Mouse (Mus musculus) gastrocnemius, adult 2 months (tissue): ENCODE measurements around the gene Gm20388. TPM values are rescaled to one million over a fixed set of nuclear protein-coding genes. Genes with fewer than 3 reads are reported as not detected.

ENCODE experiments used
- DNase-seq: peaks from one replicate; pipeline ENCODE4 v3.0.0; 2022
- H3K27ac ChIP-seq: fragments of 200-600 bp; 2 replicates; pipeline ENCODE4 v1.8.1; 2022; ENCODE audit warnings: mild to moderate bottlenecking
- H3K4me3 ChIP-seq: fragments of 200-600 bp; 2 replicates; pipeline ENCODE4 v1.8.1; 2022; ENCODE audit warnings: mild to moderate bottlenecking, moderate library complexity
- CTCF ChIP-seq: fragments of 200-600 bp; IDR thresholded peaks from 2 replicates; pipeline ENCODE4 v1.8.1; 2022; ENCODE audit warnings: antibody characterized with exemption, mild to moderate bottlenecking, moderate library complexity
- intact Hi-C: fragments of 180-260 bp; cut with DNase I; formaldehyde crosslinking; loops from one replicate; pipeline ENCODE4 v1.15.1; 2025
- total RNA-seq, 2 experiments: library from RNA; stranded (reverse); gene quantifications; 2 replicates each; pipeline ENCODE4 v1.2.3; 2021

The Gm20388 gene
- total RNA-seq, 2 experiments from 2014 or later: 6.1 to 15.0 TPM

GRCm38 (mm10) chr8:122674999-122675398 is 2764.4 kb downstream of the Gm20388 start:
- peak overlapping the region; percentile 92 for H3K27ac ChIP-seq

GRCm38 (mm10) chr8:122675596-122676420 is 2765.2 kb downstream of the Gm20388 start:
- intact Hi-C loops: no loop called here
- no peak for DNase-seq
- H3K27ac ChIP-seq: peak overlapping the region; percentile 92
- TF ChIP-seq CTCF: no peak
- peak overlapping the region; percentile 94 for H3K4me3 ChIP-seq

More at GRCm38 (mm10) chr8:122674999-122675398, 2764.4 kb downstream of the Gm20388 start:
- peak overlapping the region; percentile 94 for H3K4me3 ChIP-seq
- intact Hi-C loops: no loop called here
- peak; percentile 38; the same call in 1 of the 2 replicates for TF ChIP-seq CTCF
- no peak for DNase-seq

DNA sequence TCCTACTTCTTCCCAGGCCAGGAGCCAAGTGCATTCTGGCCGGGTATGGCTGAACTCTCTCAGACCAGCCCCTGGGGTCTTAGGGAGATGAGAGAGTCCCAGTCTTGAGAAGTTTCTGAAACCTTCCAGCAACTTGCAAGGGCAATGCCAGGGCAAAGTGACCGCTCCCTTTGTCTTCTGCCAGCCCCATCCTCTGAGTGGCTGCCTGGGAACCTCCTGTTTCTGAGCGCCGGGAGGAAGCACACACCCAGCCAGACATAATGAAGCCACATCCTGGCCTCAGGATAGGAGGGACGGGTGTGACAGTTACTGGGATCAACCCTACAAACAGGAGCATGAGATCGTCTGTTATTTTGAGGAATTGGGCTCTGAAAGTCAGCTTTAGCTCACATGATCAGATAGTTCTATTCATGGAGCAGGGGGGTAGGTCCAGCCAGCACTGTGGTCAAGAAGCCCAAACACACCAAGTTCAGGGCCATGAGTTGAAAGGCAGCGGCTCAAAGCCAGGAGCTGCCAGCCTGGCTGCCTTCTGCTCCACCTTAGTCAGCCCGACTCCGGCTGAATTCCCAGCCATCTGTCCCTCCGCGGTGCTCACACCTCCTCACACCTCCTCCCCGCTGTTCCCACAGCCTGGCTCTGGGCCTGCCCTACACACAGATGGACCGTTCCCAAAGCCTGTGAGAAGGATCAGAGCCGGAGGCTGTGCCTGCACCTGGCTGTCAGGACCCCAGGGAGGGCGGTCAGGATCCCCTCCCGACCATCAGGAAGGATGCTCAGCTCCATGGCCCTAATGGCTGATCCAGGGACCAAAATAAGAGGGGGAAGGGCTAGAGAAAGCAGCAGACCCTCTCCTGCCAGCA is 2766.2 kb downstream of the Gm20388 start:
- Histone ChIP-seq H3K27ac (peak overlapping the region; percentile 92), H3K4me3 (peak overlapping the region; percentile 94)
- TF ChIP-seq CTCF: no peak
- intact Hi-C loops: no loop called here
- DNase-seq: peak; percentile 73

DNA sequence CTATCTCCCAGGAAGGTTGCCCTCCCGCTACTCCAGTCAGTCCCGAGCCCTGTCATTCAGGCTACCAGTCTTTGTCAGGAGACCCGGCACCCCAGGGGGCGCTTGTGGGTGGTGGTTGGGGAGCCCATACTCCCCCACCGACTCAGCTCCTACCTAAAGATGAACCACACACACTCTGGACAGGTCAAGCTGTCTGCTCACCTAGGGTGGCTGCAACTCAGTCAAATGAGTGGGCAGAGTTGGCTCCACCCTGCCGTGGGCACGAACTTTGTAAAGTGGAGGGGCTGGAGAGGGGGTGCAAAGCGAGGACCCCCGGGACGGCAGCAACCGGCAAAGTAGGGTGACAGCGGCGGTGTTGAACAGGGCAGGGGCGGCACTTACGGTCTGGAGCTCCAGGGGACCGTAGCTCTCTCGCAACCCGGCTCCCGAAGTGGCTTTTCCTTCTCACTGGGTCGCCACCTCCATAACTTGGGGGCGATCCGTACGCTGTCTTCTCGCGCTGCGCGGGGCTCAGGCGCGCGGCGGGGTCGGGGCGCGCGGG is 2766.9 kb downstream of the Gm20388 start:
- intact Hi-C loops: loop anchor here (1.0 to 2.0 kb wide), 3 partner anchors 59 to 153 kb away; partner anchors contain the start of gene Acsf3
- no peak for TF ChIP-seq CTCF
- DNase-seq: peak; percentile 48
- H3K27ac ChIP-seq: peak overlapping the region; percentile 92
- peak overlapping the region; percentile 94 for H3K4me3 ChIP-seq

GRCm38 (mm10) chr8:122678061-122678895 is 2767.6 kb downstream of the Gm20388 start:
- intact Hi-C loops: loop anchor here (1.0 to 2.0 kb wide), 3 partner anchors 60 to 152 kb away; partner anchors contain the start of gene Acsf3
- TF ChIP-seq CTCF: peak; percentile 100; the same call in 1 of the 2 replicates

GRCm38 (mm10) chr8:122678896-122679210 is 2768.2 kb downstream of the Gm20388 start:
- H3K4me3 ChIP-seq: peak overlapping the region; percentile 94

More at GRCm38 (mm10) chr8:122678061-122678895, 2767.6 kb downstream of the Gm20388 start:
- H3K4me3 ChIP-seq: peak overlapping the region; percentile 94
- H3K27ac ChIP-seq: peak overlapping the region; percentile 92
- peak; percentile 88 for DNase-seq

DNA sequence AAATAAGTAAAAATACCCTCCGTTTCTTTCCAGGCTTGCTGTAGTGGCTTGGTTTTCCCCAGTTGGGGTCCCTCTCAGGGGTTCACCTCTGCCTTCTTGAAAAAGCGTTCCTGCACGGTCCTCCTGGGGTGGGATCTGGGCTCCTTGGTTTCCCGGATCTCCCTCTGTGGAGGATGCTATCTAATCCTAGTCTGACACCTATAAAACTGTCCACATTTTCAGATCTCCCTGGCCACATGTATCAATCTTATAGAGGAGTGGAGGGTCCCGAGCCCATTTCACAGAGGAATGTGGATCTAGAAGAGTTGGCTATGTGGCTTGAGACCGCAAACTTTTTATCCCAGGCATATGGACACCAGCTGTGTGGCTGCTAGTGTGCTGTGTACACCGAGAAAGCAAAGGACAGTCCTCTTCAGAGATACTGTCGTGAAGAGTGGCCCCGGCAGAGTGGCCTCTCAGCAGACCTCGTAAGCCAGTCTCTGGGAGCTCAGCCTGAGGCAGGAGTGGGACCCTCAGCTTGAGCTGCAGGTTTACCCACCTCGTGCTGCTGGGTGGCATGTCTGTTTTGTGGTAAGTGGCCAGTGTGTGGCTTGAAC is 2768.8 kb downstream of the Gm20388 start:
- DNase-seq: no peak
- TF ChIP-seq CTCF: no peak
- intact Hi-C loops: loop anchor here (2.0 kb wide), 1 partner anchor 95 kb away; the partner anchor contains the start of gene Acsf3
- no peak overlapping the region for H3K27ac ChIP-seq
- no peak overlapping the region for H3K4me3 ChIP-seq

More at GRCm38 (mm10) chr8:122678896-122679210, 2768.2 kb downstream of the Gm20388 start:
- peak overlapping the region; percentile 92 for H3K27ac ChIP-seq
- intact Hi-C loops: loop anchor here (1.0 to 2.0 kb wide), 3 partner anchors 61 to 151 kb away; partner anchors contain the start of gene Acsf3
- no peak for DNase-seq
- no peak for TF ChIP-seq CTCF

- DNase-seq: no peak
- intact Hi-C loops: no loop called here
- TF ChIP-seq CTCF: no peak
- Histone ChIP-seq H3K27ac (no peak overlapping the region), H3K4me3 (no peak overlapping the region)
Observed at GRCm38 (mm10) chr8:122680171-122680570, 2769.5 kb downstream of the Gm20388 start.

- Histone ChIP-seq H3K27ac (no peak overlapping the region), H3K4me3 (no peak overlapping the region)
- no peak for TF ChIP-seq CTCF
- no peak for DNase-seq
- intact Hi-C loops: no loop called here
Observed at GRCm38 (mm10) chr8:122682820-122683219, 2772.2 kb downstream of the Gm20388 start.

DNA sequence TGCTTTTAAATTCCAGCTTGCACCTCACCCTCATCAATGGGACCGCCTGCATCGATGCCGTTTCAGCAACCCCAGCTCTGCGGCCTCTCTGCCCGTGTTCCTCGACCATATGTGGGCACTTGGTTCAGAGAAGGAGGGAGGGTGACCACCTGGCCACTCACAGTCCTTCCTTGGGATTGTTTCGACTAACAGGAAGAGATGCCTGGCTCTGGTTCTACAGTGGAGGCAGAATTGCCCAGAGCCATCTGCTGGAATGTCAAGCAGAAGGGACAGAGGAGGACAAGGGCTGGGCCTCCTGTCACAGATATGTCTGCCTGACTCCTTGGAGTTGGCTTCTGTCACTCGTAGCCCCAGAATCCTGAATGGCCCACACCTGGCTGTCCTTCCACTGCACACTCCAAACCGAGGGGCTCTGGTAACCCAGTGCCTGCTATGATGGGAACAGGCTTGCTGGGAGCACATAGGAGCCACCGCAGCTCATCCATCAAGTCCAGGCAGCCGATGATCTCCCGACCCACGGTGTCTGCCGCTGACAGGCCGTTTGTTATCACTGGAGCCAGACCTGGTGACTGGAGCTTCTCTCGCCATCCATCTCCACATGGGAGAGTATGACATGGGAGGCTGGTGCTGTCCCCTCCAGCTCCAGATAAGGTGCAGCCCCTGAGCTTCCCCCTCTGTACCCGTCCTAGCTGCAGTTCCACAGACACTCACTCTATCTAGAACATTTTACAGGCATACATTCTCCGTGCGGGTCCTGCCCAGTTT is 2774.6 kb downstream of the Gm20388 start:
- Histone ChIP-seq H3K27ac (no peak overlapping the region), H3K4me3 (no peak overlapping the region)
- no peak for TF ChIP-seq CTCF
- no peak for DNase-seq
- intact Hi-C loops: no loop called here

GRCm38 (mm10) chr8:122686879-122687278 is 2776.2 kb downstream of the Gm20388 start:
- H3K27ac ChIP-seq: no peak overlapping the region
- intact Hi-C loops: no loop called here
- H3K4me3 ChIP-seq: no peak overlapping the region
- no peak for TF ChIP-seq CTCF
- no peak for DNase-seq
